Mouse (Mus musculus) lung, adult 2 months (tissue): ENCODE results near the gene Tbc1d10b.

Source experiments
- CTCF ChIP-seq: fragments of 200-500 bp; IDR thresholded peaks from 2 replicates; pipeline ENCODE4 v1.5.1; 2011; ENCODE audit warnings: mild to moderate bottlenecking, low read length, control low read depth; ENCODE audit not compliant: insufficient read depth
- POLR2A ChIP-seq: fragments of 200-500 bp; IDR thresholded peaks from 2 replicates; pipeline ENCODE4 v1.6.1; 2011; ENCODE audit warnings: low read depth, mild to moderate bottlenecking, control low read depth, low read length, borderline replicate concordance; ENCODE audit errors: extremely low read depth

- TF ChIP-seq CTCF = no peak
- TF ChIP-seq POLR2A = no peak
Measured at GRCm38 (mm10) chr7:127212432-127213250, 4.4 kb upstream of the Tbc1d10b start.
